Mouse (Mus musculus): ENCODE measurements around the gene Napsa.

Gene Napsa

GRCm38 (mm10) chr7:44538756-44539624, 33.2 kb upstream of the Napsa start:
- DNase-seq (ENCODE audit: low spot score), result no peak

GRCm38 (mm10) chr7:44542555-44542954, 29.6 kb upstream of the Napsa start:
- DNase-seq (ENCODE audit: low spot score), result no peak

DNA sequence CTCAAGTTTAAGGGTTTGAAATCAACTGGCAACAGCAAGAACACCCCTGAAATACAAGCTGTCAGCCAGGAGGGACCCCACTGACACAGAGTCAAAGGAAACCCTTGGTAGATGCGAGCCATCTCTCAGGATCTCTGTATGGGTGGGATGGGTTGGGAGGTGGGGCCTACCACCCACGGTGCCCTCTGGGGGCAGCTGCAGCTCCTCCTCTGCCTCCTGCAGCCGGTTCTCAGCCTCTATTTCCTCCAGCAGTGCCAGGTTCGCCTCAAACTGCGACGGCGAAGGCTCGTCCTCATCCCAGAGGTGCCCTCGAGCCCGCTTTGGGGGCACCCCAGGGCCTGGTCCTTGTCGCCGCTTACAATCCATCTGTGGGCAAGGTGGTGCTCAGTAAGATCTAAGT, 29.1 kb upstream of the Napsa start:
- no peak for DNase-seq (ENCODE audit: low spot score)

GRCm38 (mm10) chr7:44546274-44546673, 25.9 kb upstream of the Napsa start:
- DNase-seq (ENCODE audit: low spot score), result no peak

DNA sequence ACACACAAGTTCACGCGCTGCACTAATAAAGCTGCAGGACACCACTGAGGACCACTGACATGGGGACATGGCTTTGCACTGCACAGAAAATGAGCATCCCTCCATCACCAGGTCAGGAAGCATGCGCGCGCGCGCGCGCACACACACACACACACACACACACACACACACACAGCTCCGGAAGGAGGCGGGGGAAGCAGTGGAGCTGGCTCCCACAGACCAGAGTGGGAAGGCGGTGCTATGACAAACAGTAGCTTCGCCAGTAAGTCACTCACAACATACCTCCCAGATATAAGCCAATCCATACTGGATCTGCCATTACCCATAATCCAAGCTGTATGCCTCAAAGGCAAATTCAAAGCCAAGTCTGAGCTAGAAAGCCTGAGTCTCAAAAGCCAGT, 25.1 kb upstream of the Napsa start:
- no peak for DNase-seq (ENCODE audit: low spot score)

GRCm38 (mm10) chr7:44547725-44548124, 24.5 kb upstream of the Napsa start:
- peak; percentile 14 for DNase-seq (ENCODE audit: low spot score)

DNA sequence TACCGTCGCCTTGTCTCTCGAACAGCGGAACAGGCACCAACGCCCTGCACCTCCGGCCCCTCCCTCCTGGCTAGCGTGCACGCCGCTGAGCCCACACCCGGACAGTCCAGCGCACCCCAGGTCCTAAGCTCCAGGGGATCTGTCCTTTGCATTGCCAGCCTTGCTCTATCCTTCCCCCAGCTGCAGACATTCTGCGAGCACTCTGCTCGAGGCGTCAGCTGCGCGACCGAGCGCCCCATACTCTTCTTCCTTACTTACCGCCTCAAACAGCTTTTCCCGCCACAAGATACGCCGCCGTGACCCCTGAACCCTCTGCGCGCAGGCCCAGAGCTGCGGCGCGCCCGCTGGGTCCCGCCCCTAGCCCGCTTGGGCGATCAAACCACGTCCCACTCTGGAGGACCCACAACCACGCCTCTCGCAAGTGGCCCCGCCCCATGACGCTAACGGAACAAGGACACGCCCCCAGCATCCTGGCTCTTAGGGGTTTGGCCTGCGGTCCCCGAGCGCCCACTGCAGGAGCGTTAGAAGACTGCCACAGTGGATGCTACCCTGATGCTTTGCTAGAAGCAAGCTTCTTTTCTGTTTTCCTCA, 23.6 kb upstream of the Napsa start, which contains the start of gene Pold1:
Gene Pold1 (minus strand): TSS at position 353 of the 591 bp plus-strand sequence.
- DNase-seq (ENCODE audit: low spot score), result peak; percentile 100

GRCm38 (mm10) chr7:44549621-44550408, 22.4 kb upstream of the Napsa start:
- DNase-seq (ENCODE audit: low spot score), result no peak

GRCm38 (mm10) chr7:44550409-44550678, 21.8 kb upstream of the Napsa start:
- DNase-seq (ENCODE audit: low spot score), result no peak

- no peak for DNase-seq (ENCODE audit: low spot score)
Observed at GRCm38 (mm10) chr7:44551301-44551700, 20.9 kb upstream of the Napsa start.

DNA sequence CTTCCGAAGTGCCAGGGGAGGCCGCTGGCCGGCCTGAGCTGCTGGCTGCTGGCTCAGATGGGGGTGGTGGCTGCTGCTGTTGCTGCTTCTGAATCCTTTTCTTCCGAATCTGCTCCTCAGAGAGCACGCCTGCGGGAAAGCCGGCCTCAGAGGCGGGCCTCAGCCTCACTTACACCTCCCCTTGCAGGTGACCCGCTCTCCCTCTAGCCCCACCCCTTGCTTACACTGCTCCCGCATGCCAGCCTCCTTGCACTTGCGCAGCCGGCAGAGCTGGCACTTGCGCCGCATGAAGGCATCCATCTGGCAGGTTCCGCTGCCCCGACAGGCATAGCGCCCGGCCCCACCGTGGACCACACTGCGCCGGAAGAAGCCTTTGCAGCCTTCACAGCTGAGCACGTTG, 20.4 kb upstream of the Napsa start:
- no peak for DNase-seq (ENCODE audit: low spot score)

DNA sequence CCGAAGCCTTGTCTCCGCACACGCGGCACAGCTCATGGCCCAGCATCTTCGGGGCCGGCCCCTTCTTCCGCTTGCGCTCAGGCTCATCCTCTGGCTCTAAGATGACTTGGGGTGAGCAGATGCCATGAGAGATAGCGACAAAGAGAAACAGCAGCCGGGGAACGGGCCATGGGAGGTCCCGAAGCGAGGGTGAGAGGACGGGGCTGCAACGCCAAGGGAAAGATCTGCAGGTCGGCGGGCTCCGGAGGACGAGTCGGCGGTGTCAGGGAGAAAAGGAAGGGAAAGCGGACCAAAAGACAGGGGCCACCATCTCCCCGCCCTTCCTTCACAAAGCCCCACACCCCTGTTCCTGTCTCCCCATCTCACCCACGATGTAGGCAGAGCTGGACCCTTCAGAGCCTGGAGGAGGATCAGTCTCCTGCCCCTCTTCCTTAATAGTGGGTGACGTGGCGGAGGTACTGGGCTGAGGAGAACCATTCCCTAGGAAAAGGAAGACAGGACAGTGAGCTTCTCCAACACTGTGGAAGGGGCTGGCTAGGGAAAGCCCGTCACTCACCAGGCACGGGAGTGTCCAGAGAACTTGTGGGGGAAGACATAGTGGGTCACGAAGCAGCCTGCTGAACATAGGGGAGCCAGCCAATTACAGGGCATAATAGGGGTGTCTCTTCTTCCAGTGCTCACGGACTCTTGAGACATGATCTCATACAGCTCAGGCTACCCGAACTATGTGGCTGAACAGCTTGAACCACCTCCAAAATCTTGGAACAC, 19.9 kb upstream of the Napsa start:
- DNase-seq (ENCODE audit: low spot score), result no peak

DNA sequence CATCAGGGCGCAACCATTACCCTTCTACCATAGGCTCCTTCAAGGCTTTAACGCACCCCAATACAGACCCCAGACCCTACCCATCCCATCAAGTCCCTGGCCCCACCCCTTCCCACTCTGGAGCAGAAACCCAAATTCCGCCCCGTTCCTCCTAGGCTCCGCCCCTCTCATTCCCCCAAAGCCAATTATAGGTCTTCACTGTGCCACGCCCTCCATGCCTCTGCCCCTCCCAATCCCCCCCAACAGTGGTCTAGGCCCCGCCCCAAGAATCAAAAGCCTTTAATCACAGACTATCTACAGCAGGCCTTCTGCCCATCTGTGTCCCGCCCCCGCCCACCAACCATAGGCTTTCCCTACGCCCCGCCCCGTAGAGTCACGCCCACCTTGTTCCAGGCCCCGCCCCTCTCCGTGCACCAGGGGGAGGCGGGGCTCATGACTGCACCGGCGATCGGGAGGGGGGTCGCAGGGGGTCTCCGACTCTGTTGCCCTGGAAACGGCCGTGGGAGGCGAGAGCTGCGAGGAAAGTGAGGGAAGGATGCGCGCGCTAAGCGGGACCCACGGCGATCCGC, 18.9 kb upstream of the Napsa start:
- DNase-seq (ENCODE audit: low spot score), result peak; percentile 88

DNA sequence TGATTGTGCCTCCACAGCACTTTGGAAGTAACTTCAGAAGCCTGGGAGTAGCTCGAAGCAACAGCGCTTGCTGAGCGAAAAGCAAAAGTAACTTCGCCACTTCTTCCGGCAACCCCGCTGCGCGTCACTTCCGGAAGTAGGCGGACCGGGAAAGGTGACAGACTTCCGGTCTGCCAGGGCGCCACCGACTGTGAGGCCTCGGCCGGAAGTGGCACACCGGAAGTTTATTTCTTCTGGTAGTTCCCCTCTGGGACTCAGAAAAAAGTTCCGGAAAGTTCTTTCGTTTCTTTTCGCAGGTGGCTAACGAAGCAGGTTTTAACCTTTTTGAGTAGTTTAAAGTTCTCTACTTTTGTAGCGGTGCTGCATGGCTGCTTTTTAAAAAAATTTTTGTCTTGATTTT, 18.4 kb upstream of the Napsa start, which contains the start of gene Nr1h2:
Gene Nr1h2 (minus strand): TSS at position 126 of the 400 bp plus-strand sequence.
- peak; percentile 98 for DNase-seq (ENCODE audit: low spot score)

DNA sequence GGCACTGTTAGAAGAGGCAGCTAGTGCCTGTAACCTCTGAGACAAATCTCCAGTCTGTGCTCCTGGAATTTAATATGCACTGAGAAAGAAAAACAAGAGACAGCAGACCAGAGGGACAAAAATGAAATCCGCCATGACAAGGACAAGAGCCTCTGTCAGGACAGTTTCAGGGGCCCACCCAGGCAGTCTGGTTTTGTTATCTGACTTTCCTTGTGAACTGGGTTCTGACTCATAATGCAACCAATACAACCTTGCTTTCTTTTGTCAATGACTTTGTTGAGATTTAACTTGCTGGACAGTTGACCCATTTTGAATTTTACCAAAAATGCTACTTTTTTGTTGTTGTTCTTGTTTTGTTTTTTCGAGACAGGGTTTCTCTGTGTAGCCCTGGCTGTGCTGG, 14.6 kb upstream of the Napsa start:
- no peak for DNase-seq (ENCODE audit: low spot score)

DNA sequence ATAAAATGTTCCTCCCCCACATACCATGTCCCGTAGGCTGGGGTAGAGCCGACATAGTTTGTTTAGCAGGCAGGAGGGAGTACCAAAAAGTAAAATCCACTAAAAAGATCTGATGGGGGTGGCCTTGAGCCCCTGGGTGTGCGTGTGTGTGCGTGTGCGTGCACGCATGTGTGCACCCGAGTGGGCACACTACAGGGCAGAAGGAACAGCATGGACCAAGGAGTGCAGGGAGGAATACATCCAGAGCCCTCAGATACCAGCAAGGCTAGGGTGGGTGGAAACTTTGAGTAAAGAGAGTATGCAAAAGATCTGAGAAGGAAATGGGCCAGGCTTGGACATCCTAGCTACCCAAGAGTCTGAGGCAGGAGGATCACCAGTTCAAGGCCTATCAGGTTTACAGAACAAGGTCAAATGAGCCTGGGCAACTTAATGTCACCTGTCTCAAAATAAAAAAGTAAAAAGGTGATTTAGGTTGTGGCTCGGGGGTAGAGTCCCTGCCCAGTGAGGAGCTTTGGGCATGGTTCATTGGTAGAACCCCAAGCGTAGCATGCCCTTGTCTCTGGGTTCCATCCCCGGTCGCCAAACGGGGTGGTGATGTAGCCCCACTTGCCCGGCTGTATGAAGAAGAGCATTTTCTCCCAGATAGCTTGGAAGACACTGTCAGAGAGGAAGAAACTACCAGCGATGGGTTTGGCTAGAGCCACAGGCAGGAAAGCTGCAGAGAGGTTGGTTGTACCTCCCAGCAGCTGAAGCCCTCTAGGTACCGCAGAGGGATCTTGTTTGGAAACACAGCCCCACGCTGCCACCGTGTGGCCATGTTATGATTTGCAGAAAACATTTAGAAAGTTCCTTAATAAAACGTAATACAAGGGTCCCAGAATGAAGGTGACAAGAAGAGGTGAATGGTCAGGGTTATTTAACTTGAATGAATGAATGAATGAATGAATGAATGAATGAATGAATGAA, 11.5 kb upstream of the Napsa start:
- DNase-seq (ENCODE audit: low spot score), result peak; percentile 91

- no peak for DNase-seq (ENCODE audit: low spot score)
Observed at GRCm38 (mm10) chr7:44563284-44563683, 8.9 kb upstream of the Napsa start.

- no peak for DNase-seq (ENCODE audit: low spot score)
Observed at GRCm38 (mm10) chr7:44564486-44564885, 7.7 kb upstream of the Napsa start.

GRCm38 (mm10) chr7:44565414-44565813, 6.8 kb upstream of the Napsa start:
- no peak for DNase-seq (ENCODE audit: low spot score)

GRCm38 (mm10) chr7:44568803-44569202, 3.4 kb upstream of the Napsa start:
- DNase-seq (ENCODE audit: low spot score), result no peak

DNA sequence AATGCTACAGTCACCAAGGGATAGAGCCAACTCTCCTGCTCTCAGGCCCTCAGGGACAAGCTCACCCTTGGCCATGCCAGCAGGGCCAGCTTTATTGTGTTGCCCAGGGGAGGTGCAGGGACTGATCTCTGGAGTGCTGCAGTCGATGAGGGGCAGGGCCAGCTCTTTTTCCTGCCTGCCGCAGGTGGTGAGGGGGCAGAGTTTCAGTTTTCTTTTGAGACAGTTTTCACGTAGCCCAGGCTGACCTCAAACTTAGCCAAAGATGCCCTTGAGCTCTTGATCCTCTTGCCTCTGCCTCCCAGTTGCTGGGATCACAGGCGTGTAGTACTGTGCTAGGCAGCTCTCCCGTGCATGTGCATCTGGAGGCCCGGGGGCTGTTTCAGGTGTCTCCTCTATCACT, 1.2 kb upstream of the Napsa start:
- no peak for DNase-seq (ENCODE audit: low spot score)

All from embryo, embryonic 10 days (tissue).